Mouse (Mus musculus) regulatory T cell (primary cell): ENCODE measurements around the gene Lcmt1.

ENCODE experiments used
- in situ Hi-C: fragments of 300-600 bp; cut with MboI, MseI; formaldehyde crosslinking; loops from one replicate; pipeline ENCODE4 v1.15.1; 2025; ENCODE audit warnings: high pct_unique_total_duplicates

Lcmt1 gene

DNA sequence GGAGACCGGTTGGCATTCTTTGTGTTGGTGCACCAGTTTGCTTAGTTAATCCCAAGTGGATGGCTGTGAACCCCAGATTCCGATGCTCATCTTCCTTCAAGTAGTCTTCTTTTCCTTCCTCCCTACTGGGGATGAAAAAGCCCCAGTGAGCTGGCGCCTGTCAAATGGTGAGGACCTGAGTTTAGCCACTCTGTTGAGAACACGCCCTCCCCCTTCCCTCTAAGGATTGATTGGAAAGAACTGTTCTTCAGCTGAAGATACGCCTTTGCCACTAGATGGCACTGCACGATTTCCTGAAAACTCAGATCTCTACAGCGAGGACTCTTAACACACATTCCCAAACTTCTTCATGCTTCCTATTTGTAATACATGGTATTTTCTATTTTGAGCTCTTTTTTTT, 29.2 kb downstream of the Lcmt1 start:
- in situ Hi-C loops = no loop called here

GRCm38 (mm10) chr7:123399286-123399685, 29.7 kb downstream of the Lcmt1 start:
- in situ Hi-C loops = no loop called here

DNA sequence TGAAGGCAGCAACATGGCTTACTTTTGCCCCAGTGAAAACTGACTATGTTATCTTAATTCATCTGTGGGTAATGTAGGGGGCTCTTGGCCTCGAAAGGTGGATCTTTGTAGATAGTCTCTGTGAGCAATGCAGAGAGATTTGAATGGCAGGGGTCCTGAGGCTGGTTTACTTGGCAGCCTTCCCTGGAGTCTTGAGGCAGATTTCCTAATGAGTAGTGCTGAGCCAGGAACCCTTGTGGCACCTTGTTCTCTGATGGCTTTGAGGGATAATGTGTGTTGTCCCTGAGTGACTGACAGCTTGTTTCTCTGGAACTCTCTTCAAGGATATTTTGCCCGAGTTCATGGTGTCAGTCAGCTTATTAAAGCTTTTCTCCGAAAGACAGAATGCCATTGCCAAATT, 31.5 kb downstream of the Lcmt1 start:
- in situ Hi-C loops = no loop called here

- in situ Hi-C loops = no loop called here
Observed at GRCm38 (mm10) chr7:123404198-123404597, 34.6 kb downstream of the Lcmt1 start.

GRCm38 (mm10) chr7:123405619-123406018, 36.0 kb downstream of the Lcmt1 start:
- in situ Hi-C loops = no loop called here

GRCm38 (mm10) chr7:123406988-123407387, 37.4 kb downstream of the Lcmt1 start:
- in situ Hi-C loops = no loop called here

DNA sequence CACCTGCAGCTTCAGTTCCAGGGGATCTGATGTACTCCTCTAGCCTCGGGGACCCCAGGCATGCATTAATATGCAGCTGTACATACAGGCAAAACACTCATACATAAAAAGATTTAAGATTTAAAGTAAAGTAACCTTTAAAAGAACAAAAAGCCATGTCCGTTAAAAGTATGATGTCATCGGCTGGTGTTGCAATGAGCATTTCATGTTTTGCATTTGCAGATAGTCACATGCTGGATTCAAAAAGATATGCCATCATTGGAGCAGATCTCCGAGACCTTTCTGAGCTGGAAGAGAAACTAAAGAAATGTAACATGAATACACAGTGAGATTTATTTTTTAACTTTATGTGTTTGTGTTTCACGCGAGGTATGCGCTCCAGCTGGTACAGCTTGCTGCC, 40.9 kb downstream of the Lcmt1 start:
- in situ Hi-C loops = no loop called here

DNA sequence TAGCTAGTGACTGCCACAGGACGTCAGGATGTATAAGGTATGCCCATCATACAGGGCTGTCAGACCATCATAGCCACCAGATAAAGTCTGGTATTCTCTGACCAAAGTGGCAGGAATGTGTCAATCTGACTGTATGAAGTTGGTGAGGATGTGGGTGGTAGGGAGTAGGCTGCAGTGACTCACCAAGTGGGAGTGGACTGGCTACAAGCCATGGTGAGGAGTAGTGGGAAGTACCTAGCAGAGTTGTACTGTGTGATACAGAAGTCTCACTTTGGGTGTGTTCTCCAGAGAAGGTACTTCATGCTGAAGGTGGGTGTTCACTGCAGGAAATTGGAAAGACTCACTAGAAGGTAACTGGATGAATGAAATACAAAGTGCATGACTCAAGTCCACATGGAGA, 41.5 kb downstream of the Lcmt1 start:
- in situ Hi-C loops = no loop called here

DNA sequence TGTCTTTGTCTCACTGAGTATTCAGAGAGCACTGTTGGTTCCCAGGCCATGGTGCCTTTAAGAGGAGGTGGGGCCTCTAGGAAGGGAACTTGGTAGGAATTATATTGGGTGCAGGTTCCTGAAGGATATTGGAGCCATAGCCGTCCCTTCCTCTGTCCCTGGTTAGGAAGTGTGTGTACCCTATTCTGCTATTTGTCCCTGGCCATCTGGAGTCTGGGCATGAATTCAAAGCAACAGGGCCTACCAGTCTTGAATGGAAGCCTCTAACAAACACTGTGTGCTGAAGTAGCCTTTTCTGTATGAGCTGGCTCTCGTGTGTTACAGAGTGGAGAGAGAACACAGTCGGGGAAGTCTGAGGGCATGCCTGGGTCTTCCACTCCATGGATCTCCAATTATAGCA, 42.6 kb downstream of the Lcmt1 start:
- in situ Hi-C loops = no loop called here

- in situ Hi-C loops = no loop called here
Observed at GRCm38 (mm10) chr7:123416803-123417202, 47.2 kb downstream of the Lcmt1 start.

DNA sequence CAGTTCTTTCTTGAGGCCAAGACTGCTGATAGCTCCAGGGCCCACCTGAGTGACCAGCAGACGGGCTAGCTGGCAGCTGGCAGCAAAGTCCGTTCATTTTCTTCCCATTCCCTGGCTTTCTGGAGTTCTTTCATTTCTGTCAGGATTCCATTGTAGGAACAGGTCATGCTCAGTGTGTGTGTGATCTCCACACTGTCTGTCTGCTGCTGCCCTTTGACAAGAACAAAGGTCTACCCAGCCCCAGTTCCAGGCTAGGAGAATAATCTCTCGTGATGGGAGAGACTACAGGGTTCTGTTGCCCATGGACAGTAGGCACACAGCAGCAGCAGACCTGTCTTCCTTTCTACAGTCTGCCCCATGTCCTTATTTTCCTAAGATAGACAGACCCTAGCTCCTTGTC, 48.1 kb downstream of the Lcmt1 start:
- in situ Hi-C loops = no loop called here

GRCm38 (mm10) chr7:123419984-123420383, 50.4 kb downstream of the Lcmt1 start:
- in situ Hi-C loops = no loop called here

DNA sequence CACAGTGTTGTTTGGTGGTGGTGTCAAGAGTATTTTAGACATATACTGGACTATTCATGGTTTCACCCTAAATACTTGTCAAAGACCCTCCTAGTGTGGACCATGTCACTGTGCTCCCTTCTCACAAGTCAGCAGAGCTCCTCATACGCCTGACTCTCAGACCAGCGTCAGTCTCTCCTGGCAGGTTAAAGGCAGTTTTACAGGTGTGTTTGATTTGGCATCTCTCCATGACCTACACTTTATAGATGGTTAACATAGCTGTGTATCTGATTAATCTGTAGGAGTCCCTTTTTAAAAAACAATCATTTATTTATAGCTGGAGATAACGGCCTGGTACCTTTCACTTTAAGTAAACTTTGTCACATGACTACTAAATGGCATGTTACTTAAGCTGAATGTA, 52.4 kb downstream of the Lcmt1 start:
- in situ Hi-C loops = no loop called here

DNA sequence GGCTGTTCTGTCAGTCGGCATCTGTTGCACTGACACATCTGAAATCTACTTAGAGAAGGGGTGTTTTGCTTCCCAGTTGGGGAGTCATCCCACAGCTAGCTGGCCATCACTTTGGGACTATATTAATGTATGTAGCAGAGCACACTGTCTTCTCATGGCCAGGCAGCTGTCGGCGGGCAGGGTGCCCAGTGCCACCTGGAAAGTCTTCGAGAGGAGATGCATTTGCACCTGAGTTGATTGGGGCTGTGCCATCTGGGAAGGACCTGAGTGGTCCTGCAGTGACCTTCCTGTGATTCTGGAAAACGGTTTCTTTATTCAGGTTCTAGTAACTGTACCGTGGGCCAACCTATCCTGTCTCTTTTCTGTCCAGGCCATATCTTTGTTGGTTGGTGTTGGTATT, 54.7 kb downstream of the Lcmt1 start:
- in situ Hi-C loops = no loop called here

GRCm38 (mm10) chr7:123425134-123425757, 55.7 kb downstream of the Lcmt1 start:
- in situ Hi-C loops = no loop called here

- in situ Hi-C loops = no loop called here
Observed at GRCm38 (mm10) chr7:123429624-123430410, 60.2 kb downstream of the Lcmt1 start.

GRCm38 (mm10) chr7:123430411-123430705, 60.8 kb downstream of the Lcmt1 start:
- in situ Hi-C loops = no loop called here

DNA sequence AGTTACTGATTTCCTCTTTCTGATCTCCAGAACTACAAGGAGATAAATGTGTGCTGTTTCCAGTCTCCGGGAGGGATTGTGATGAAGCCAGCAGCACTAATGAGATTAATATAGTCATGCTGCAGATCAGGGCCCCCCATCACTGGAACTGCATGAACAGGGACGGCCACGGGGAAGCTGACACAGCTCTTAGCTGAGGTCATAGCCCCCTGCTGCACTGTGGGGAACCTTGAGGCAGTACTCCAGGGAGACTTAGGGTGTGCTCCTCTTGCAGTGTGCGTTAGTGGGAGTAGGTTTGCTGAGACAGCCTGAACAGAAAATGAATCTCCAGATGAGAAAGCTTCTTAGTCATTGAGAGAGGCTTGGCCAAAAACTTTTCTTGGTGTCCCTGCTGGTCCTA, 61.6 kb downstream of the Lcmt1 start:
- in situ Hi-C loops = no loop called here

- in situ Hi-C loops = no loop called here
Observed at GRCm38 (mm10) chr7:123442079-123442478, 72.5 kb downstream of the Lcmt1 start.

DNA sequence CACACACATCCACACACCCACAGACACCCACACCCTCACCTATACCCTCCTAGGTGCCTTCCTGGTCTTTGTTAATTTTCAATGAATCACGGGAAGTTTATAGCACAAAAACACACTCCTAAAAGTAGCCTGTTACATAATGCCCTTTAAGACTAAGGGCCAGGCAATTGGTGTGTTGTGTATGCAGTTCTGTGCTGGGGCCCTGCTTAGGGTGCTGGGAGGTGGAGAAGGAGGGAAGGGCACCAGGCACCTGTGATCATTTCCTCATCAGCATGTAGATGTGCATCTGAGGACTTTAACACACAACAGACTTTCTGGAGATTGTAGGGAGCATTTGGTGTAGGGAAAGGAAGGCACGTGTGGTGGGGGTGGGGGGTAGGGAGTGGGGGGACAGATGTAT, 79.2 kb downstream of the Lcmt1 start:
- in situ Hi-C loops = no loop called here

GRCm38 (mm10) chr7:123449676-123450075, 80.1 kb downstream of the Lcmt1 start:
- in situ Hi-C loops = no loop called here

GRCm38 (mm10) chr7:123450515-123450914, 80.9 kb downstream of the Lcmt1 start:
- in situ Hi-C loops = no loop called here

DNA sequence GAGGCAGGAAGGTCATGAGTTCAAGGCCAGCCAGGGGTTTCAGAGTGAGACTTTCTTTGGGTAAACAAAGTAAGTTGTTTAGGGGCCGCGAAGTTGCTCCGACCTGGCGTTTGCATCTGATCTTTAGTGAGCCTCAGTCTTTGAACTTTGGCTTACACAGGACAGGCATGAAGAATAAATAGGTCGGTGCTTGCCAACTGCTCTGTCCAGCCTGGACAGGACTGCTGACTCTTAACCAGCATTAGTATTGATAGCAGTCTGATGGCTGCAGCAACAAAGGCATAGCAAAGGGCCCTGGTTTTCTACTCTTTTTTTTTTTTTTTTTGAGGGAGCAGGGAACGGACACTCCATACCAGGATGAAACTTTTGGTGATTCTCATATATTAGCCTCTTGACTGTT, 83.0 kb downstream of the Lcmt1 start:
- in situ Hi-C loops = no loop called here

DNA sequence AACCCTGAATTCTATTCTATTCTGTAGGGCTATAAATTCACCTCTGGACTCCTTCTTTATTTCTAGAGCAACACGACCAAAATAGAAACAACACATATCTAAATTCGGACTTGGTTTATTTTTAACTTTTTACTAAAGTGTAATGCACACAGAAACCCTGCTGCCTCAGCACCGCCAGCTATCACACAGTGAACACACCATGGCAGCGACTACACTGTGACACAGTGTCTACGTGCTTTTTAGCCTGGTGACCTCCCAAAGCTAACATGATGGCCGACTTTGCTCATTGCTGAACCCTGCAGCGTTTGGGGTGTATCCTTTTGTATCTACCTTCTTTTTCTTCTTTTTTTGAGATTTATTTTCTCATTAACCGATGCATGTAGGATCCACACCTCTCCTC, 83.5 kb downstream of the Lcmt1 start:
- in situ Hi-C loops = no loop called here
